Mouse (Mus musculus): Measurements from ENCODE around the gene Olfr117.
"Not testable (repeated sequence)": the region's sequence is repeated elsewhere in the genome, so short reads cannot be mapped to it uniquely, and the experiment has no call there.

Olfr117 gene

DNA sequence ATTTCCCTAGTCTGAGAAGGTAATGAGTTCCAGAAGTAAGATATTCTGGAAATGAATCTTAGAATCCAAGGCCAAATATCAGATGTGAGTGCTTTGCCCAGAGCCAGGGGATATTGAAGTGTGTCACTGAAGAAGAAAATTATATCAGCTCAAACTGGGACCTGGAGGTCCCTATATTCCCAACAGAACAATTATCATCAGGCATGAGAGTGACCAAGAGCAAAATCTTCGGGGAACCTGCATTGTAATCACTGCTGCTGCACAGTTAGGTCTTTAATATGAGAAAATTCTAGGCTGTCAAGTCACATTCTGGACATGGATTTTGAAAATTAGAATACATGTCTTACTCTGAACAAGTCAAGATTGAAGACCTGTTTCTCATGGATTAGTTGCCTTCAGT lies at the start of gene Olfr117:
Olfr117 (minus strand) TSS at position 101 of the 400 bp plus-strand sequence.
- DNase-seq (ENCODE audit: low read depth, low spot score) = no peak

DNA sequence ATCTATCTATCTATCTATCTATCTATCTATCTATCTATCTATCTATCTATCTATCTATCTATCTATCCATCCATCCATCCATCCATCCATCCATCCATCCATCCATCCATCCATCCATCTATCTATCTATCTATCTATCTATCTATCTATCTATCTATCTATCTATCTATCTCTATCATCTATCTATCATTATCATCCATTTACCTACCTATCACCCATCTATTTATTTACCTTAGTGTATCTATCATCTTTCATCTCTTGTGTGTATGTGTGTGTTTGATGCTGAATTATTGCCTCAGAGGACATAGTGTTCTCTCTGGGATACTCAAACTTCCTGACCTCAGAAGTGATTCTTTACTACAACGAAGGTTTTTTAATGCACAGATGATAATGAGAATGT lies 32.7 kb upstream of the Olfr117 start, which contains the start of gene Olfr119:
Olfr119 (plus strand) TSS at position 301 of the 400 bp plus-strand sequence.
- not testable (repeated sequence) for DNase-seq (ENCODE audit: low read depth, low spot score)

DNA sequence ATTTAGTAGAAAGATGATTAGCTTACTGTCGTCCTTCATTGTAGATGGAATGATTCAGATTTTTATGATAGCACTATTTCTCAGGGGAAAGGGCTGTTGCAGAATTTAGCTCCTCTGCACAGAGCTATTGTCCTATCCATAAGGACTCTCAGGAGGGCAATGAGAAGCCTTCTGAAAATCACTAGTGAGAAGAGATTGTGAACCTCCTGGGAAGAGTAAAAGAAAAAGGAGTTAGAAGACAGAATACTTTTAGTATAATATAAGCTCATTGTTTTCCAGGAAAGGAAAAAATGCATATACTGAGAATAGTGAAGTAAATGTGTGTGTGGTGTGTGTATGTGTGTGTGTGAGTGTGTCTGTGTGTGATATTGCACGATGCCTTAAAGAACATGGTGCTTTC lies 3.1 kb upstream of the Olfr117 start, which contains the start of gene Olfr118:
Olfr118 (plus strand) TSS at position 301 of the 400 bp plus-strand sequence.
- no peak for DNase-seq (ENCODE audit: low read depth, low spot score)

- DNase-seq (ENCODE audit: low read depth, low spot score) = no peak
Observed at GRCm38 (mm10) chr17:37627009-37627408, 36.6 kb downstream of the Olfr117 start, which contains the start of the genes Olfr115 and Olfr116. Gene Olfr115 (minus strand): TSS chr17:37627109. Gene Olfr116 (minus strand): TSS chr17:37627199.

Measured in WW6 (cell line).